Mouse (Mus musculus) heart, embryonic 14.5 days (tissue): ENCODE measurements around the gene Chchd1. TPM values are rescaled to one million over a fixed set of nuclear protein-coding genes. Genes with fewer than 3 reads are reported as not detected.
"Not testable (repeated sequence)": the region's sequence is repeated elsewhere in the genome, so short reads cannot be mapped to it uniquely, and the experiment has no call there.

ENCODE experiments used
- ATAC-seq: fragments of 200-750 bp; cut with Nextera tagmentation; 2 replicates; pipeline ENCODE4 v1.8.0; 2017; ENCODE audit warnings: low read depth, moderate TSS enrichment; ENCODE audit not compliant: insufficient number of reproducible peaks, insufficient read depth, low FRiP score
- H3K27ac ChIP-seq, 2 experiments: fragments of 200-500 bp in 1 of 2; fragments of 300-500 bp in 1 of 2; sonication (generic) in 1 of 2; replicated peaks in 1 of 2; 2 replicates each; pipeline ENCODE4 v1.5.1; 2012 to 2014; ENCODE audit warnings: low read depth in 2 of 2, low read length in 2 of 2, control low read depth in 1 of 2, mild to moderate bottlenecking in 1 of 2, mixed read lengths in 1 of 2; ENCODE audit not compliant: control insufficient read depth in 1 of 2, insufficient read depth in 1 of 2
- H3K27me3 ChIP-seq: fragments of 300-500 bp; sonication (generic); 2 replicates; pipeline ENCODE4 v1.6.1; 2014; ENCODE audit warnings: mild to moderate bottlenecking, low read length, control low read depth; ENCODE audit not compliant: control insufficient read depth, insufficient read depth
- H3K36me3 ChIP-seq: fragments of 300-500 bp; sonication (generic); 2 replicates; pipeline ENCODE4 v1.6.1; 2014; ENCODE audit warnings: mild to moderate bottlenecking, control low read depth, low read length, mixed read lengths; ENCODE audit not compliant: control insufficient read depth, insufficient read depth
- H3K4me1 ChIP-seq, 2 experiments: fragments of 200-500 bp in 1 of 2; fragments of 300-500 bp in 1 of 2; sonication (generic) in 1 of 2; 2 replicates each; pipeline ENCODE4 v1.6.1; 2012 to 2014; ENCODE audit warnings: low read length in 2 of 2, control low read depth in 1 of 2, mixed read lengths in 1 of 2; ENCODE audit not compliant: control insufficient read depth in 2 of 2, insufficient read depth in 2 of 2
- H3K4me2 ChIP-seq: fragments of 300-500 bp; sonication (generic); 2 replicates; pipeline ENCODE4 v1.6.1; 2014; ENCODE audit warnings: mild to moderate bottlenecking, low read length
- H3K4me3 ChIP-seq, 2 experiments: fragments of 200-500 bp in 1 of 2; fragments of 300-500 bp in 1 of 2; sonication (generic) in 1 of 2; 2 replicates each; pipeline ENCODE4 v1.5.1; 2012 to 2014; ENCODE audit warnings: low read length in 2 of 2, mild to moderate bottlenecking in 2 of 2, control low read depth in 1 of 2, low read depth in 1 of 2, moderate library complexity in 1 of 2; ENCODE audit not compliant: control insufficient read depth in 1 of 2, insufficient read depth in 1 of 2
- H3K9ac ChIP-seq: fragments of 300-500 bp; sonication (generic); 2 replicates; pipeline ENCODE4 v1.6.1; 2014; ENCODE audit warnings: mild to moderate bottlenecking, low read length
- H3K9me3 ChIP-seq: fragments of 300-500 bp; sonication (generic); 2 replicates; pipeline ENCODE4 v1.6.1; 2016; ENCODE audit warnings: low read length, control low read depth; ENCODE audit not compliant: control insufficient read depth
- WGBS: fragments of 180-500 bp; shearing (Covaris S2); extraction: QIAGEN DNeasy Blood & Tissue Kit; methylation state at CpG from one replicate; pipeline ENCODE4 v1.1.7; 2014; 5-methylcytosine and 5-hydroxymethylcytosine counted together
- polyA plus RNA-seq: library from polyadenylated mRNA; unstranded; fragments of >200 nt; fragmentation: Nextera tagmentation; extraction: Ambion mirVana; gene quantifications from 2 replicates; pipeline ENCODE4 v1.2.1, GENCODE M21; 2014

Gene Chchd1
- polyA plus RNA-seq, 1 experiment from 2014 or later, result 225 TPM

GRCm38 (mm10) chr14:20698515-20698914 lies 4.3 kb upstream of the Chchd1 start:
- Histone ChIP-seq H3K9ac (no peak overlapping the region), H3K4me3 (no peak overlapping the region), H3K27me3 (no peaks in the 10 kb centered on the region), H3K4me2 (no peak overlapping the region), H3K4me1 (peaks cover 14 to 60% of the 10 kb centered on the region in 2 experiments), H3K27ac (no peak overlapping the region), H3K36me3 (peaks cover 45% of the 10 kb centered on the region), H3K9me3 (no peaks in the 10 kb centered on the region)
- no peak for ATAC-seq
- 64% methylated on average over 2 of the region's 2 CpGs for WGBS

DNA sequence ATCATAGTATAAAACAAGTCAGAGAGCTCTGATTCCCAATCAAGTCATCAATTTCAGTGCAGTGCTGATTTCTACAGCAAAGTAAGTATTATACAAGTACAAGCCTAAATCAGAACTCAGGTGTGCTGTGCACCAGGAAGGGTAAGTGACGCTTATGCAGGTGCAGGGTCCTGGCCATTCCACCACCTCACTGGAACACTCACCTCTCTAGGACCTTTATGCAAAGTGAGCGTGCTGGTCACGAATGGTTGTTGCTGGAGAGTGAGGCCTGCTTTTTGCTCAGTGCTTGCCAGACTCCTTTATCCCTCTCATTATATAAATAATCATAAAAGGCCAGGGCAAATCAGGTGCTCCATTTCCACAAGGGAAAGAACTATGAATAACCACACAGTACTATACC lies 2.4 kb upstream of the Chchd1 start:
- no peak overlapping the region for H3K4me2 ChIP-seq
- H3K4me3 ChIP-seq, result no peak overlapping the region

DNA sequence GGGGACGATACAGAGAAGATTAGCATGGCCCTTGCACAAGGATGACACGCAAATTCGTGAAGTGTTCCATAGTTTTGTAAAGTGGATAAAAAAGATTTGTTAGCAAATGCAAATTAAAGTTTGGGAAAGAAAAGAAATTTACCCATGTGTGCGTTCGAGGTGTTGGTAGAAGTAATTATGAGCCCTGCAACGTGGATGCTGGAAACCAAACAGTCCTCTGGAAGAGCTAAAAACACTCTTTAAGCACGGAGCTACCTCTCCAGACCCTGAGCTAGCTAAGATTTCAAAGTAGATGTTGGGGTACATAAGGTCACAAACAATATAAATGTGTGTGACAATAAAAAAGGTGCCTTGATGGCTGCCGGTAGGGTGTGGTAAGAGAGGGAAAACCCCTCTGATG lies 1.3 kb upstream of the Chchd1 start:
- H3K4me1 ChIP-seq, result peaks cover 3 to 48% of the 10 kb centered on the region in 2 experiments
- WGBS, result 71% methylated on average over 8 of the region's 8 CpGs
- H3K9me3 ChIP-seq, result no peaks in the 10 kb centered on the region

More for the DNA sequence above, 2.4 kb upstream of the Chchd1 start:
- H3K9ac ChIP-seq, result peak overlapping the region; percentile 31; the same call in 1 of the 2 replicates
- H3K27me3 ChIP-seq, result no peaks in the 10 kb centered on the region
- no peaks in the 10 kb centered on the region for H3K9me3 ChIP-seq
- peaks cover 11 to 57% of the 10 kb centered on the region in 2 experiments for H3K4me1 ChIP-seq
- H3K36me3 ChIP-seq, result peaks cover 51% of the 10 kb centered on the region
- no peak for ATAC-seq
- WGBS, result 81% methylated on average over 3 of the region's 3 CpGs
- H3K27ac ChIP-seq, result no peak overlapping the region

DNA sequence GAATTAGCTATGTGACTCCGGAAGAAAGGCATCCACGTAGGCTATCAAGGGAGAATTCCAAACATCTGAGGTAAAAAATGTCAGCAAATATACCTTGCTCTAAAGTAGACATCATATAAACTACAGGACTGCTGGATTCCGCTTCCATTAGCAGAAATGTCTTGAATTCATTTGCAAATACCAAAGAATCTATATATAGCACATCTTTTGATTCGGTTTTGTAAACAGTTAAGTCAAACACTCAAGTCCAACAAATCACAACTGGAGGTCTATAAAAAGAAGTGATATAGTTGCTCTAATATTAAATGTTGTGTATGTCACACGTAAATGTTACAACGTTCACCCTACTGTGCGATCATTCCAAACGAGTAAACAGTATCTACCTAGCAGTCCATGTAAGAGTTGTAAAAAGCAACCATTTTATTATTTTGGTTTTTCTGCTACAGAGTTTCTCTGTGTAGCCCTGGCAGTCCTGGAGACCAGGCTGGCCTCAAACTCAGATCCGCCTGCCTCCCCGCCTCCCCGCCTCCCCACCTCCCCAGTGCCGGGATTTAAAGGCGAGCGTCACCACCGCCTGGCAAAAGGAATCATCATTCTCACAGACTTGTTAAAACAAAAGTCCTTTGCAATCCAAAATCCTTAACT lies 588 bp upstream of the Chchd1 start:
- H3K4me2 ChIP-seq, result peak overlapping the region; percentile 71
- 5% methylated on average over 15 of the region's 15 CpGs for WGBS
- peak overlapping the region; percentile 86 to 89 for H3K27ac ChIP-seq
- H3K9me3 ChIP-seq, result no peaks in the 10 kb centered on the region
- H3K27me3 ChIP-seq, result no peaks in the 10 kb centered on the region
- H3K9ac ChIP-seq, result peak overlapping the region; percentile 92
- ATAC-seq, result no peak
- H3K4me1 ChIP-seq, result peaks cover 0 to 42% of the 10 kb centered on the region in 2 experiments; a peak in 3 of 4 replicates
- H3K36me3 ChIP-seq, result peaks cover 53% of the 10 kb centered on the region
- H3K4me3 ChIP-seq, result peak overlapping the region; percentile 73 to 95

More for the DNA sequence above, 1.3 kb upstream of the Chchd1 start:
- Histone ChIP-seq H3K4me3 (peak overlapping the region; percentile 21 to 73; a peak in 3 of 4 replicates), H3K36me3 (peaks cover 53% of the 10 kb centered on the region), H3K4me2 (peak overlapping the region; percentile 71), H3K9ac (peak overlapping the region; percentile 92), H3K27ac (peak overlapping the region; percentile 63 to 86), H3K27me3 (no peaks in the 10 kb centered on the region)
- no peak for ATAC-seq

- H3K27me3 ChIP-seq, H3K9me3 ChIP-seq, ATAC-seq: not testable (repeated sequence)
- Histone ChIP-seq H3K4me1 (peaks cover 0 to 33% of the 10 kb centered on the region in 2 experiments; a peak in 3 of 4 replicates), H3K9ac (peak overlapping the region; percentile 92), H3K4me3 (peak overlapping the region; percentile 73 to 95), H3K27ac (peak overlapping the region; percentile 86 to 89), H3K36me3 (peaks cover 44% of the 10 kb centered on the region), H3K4me2 (peak overlapping the region; percentile 71)
- 11% methylated on average over 8 of the region's 8 CpGs for WGBS
These were observed 655 bp downstream of the Chchd1 start for GRCm38 (mm10) chr14:20703461-20703860.

DNA sequence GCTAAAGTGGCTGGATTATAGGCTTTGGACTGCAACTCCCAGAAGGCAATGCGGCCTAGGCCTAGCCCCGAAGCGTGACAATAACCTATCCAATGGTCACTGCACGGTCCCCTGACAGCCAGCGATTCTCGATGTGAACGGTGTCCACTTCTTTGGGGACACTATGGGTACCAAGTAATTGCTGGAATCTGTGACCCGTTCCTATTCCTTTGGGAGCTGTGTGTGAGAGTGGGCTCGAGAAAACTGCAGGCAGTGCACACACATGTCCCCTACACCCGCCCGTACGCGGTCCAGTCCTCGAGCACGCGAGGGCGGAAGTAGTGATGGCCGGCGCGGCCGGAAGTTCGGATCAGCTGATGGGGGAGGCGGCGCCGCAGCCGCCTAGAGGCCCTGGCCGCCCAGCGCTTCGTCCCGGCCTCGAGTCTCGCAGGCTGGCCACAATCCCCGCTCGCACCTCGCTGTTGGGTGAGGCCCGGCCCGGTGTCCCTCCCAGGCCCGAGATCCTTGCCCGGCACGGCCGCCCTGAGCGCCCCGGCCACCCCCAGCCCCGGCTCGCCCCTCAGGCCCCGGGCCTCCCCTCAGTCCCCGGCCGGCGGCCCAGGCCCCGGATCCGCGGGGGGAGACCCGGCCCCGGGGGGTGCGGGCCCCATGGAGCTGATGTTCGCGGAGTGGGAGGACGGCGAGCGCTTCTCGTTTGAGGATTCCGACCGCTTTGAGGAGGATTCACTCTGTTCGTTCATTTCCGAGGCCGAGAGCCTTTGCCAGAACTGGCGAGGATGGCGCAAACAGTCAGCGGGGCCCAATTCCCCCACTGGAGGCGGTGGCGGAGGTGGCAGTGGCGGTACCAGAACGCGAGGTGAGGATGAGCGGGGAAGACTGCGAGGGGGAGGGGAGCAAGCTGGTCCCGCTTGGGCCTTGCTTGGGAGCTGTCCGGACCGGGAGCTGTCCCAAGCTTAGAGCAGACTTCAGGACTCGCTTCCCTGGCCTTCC lies 4.7 kb downstream of the Chchd1 start, which contains the start of gene Zswim8:
TSS of gene Zswim8 (plus strand) at position 352 of the 990 bp plus-strand sequence.
- Histone ChIP-seq H3K9ac (peak within 1 kb of the TSS; percentile 97), H3K4me3 (peak within 1 kb of the TSS; percentile 89 to 97), H3K4me1 (peaks cover 3 to 23% of the 10 kb centered on the region in 2 experiments; a peak in 3 of 4 replicates), H3K4me2 (peak within 1 kb of the TSS; percentile 88), H3K27ac (peak within 1 kb of the TSS; percentile 73 to 90), H3K36me3 (peaks cover 39% of the 10 kb centered on the region), H3K9me3 (no peaks in the 10 kb centered on the region), H3K27me3 (no peaks in the 10 kb centered on the region)
- under 1% methylated on average over 79 of the region's 80 CpGs for WGBS
- peak; percentile 87 for ATAC-seq

GRCm38 (mm10) chr14:20708239-20708638 lies 5.4 kb downstream of the Chchd1 start:
- Histone ChIP-seq H3K36me3 (peaks cover 47% of the 10 kb centered on the region), H3K27me3 (no peaks in the 10 kb centered on the region), H3K4me1 (peaks cover 4 to 25% of the 10 kb centered on the region in 2 experiments), H3K9me3 (no peaks in the 10 kb centered on the region), H3K4me2 (peak overlapping the region; percentile 88), H3K9ac (peak overlapping the region; percentile 97), H3K27ac (peak overlapping the region in 1 of 2 experiments; percentile 90; a peak in 2 of 4 replicates), H3K4me3 (peak overlapping the region; percentile 89 to 97)
- 10% methylated on average over 10 of the region's 10 CpGs for WGBS
- no peak for ATAC-seq
